Mouse (Mus musculus): Measurements from ENCODE around the gene Cryl1. TPM values are rescaled to one million over a fixed set of nuclear protein-coding genes. Genes with fewer than 3 reads are reported as not detected.

Gene Cryl1
- polyA plus RNA-seq, 1 experiment from 2014 or later: 8.8 TPM

DNA sequence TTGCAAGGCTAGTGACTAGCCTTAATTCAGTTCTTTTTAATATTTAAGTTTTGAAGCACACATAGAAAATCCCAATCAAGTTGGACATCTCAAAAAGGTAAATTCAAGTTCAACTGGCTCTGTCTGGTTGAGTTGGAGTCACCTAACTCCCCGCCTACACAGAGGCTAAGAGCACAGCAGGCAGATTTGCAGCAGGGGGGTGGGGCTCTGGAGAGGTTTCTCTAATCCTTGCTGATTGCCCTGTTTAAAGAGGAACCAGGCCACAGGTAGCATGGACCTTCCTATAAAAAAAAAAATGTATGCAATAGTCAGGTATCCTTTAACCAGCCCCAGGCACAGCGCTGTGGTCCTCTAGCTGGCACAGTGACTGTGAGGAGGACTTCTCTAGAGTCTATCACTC is 97.8 kb downstream of the Cryl1 start:
- no peaks in the 10 kb centered on the region for H3K9me3 ChIP-seq
- H3K36me3 ChIP-seq (replicated peaks): no peaks in the 10 kb centered on the region
- H3K9ac ChIP-seq: no peak overlapping the region
- no peaks in the 10 kb centered on the region for H3K27me3 ChIP-seq
- no peaks in the 10 kb centered on the region for H3K4me1 ChIP-seq
- 44% methylated on average over 2 of the region's 2 CpGs for WGBS
- ATAC-seq (ENCODE audit: low FRiP score): no peak
- no peak overlapping the region for H3K27ac ChIP-seq
- H3K4me2 ChIP-seq: no peak overlapping the region
- H3K4me3 ChIP-seq (replicated peaks): no peak overlapping the region

DNA sequence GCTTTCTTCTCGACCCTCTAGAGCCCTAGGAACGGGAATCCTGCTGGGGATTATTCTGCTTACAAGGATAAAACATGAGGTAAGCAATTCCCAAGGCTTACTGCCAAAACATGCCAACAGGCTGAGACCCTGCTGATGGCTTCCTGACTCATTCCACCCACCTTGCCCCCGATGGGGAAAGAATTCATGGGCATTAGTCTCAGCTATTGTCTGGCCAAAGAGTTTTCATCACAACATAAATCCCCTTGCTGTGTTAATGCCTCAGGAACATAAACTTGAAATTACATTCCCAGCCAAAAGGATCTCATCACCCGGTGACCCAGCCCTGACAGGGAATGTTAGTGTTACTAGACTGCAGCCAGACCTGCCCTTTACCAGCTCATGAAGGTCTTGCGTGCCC is 100.7 kb downstream of the Cryl1 start:
- Histone ChIP-seq H3K27ac (no peak overlapping the region), H3K4me1 (no peaks in the 10 kb centered on the region), H3K27me3 (no peaks in the 10 kb centered on the region), H3K36me3 (replicated peaks) (no peaks in the 10 kb centered on the region), H3K4me3 (replicated peaks) (no peak overlapping the region), H3K9ac (no peak overlapping the region), H3K9me3 (no peaks in the 10 kb centered on the region), H3K4me2 (no peak overlapping the region)
- ATAC-seq (ENCODE audit: low FRiP score): no peak
- whole genome bisulfite sequencing: 64% methylated on average over 5 of the region's 5 CpGs

DNA sequence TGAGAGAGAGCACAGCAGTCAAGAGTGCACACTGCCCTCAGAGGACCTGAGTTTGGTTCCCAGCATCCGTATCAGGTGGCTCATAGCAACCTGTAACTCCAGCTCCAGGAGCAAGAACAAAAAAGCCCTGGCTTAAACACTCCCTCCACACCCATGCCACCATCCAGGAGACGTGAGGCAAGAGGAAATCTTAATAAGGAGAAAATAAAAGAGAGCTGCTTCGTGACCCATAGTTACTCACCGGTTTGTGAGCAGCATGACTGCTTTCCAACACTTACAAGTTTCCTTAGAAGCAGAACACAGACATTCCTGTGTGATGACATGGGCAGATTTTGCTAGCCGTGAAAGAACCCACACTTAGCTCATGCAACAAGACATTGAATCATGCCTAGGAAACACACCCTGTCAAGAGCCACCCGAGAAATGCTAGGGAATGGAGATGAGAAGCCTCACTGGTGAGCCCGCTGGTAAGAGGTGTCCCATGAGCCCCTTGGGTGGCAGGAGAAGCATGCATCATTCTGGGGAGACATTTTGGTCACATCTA is 106.9 kb downstream of the Cryl1 start:
- Histone ChIP-seq H3K27me3 (no peaks in the 10 kb centered on the region), H3K27ac (no peak overlapping the region), H3K4me2 (no peak overlapping the region), H3K36me3 (replicated peaks) (no peaks in the 10 kb centered on the region), H3K4me3 (replicated peaks) (no peak overlapping the region), H3K9me3 (no peaks in the 10 kb centered on the region), H3K9ac (no peak overlapping the region), H3K4me1 (peaks cover 15% of the 10 kb centered on the region)
- no peak for ATAC-seq (ENCODE audit: low FRiP score)
- WGBS: 89% methylated on average over 7 of the region's 7 CpGs

DNA sequence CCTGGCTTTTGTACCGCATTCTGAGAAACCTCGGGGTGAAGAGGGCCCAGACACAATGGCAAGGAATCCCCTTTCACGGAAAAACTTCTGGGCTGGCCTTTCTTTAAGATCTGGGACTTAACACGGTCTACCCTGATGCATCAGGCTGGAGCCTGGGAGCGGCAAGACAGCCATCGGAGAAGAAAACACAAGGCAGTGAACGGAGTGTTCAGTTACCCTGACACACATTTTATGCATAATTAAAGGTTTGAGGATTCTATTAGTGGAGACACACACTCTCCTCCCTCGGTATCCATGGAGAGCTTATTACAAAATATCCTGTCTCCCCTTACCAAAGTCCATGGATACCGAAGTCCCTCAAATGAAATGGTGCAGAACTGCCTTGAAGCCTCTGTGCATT is 109.2 kb downstream of the Cryl1 start:
- Histone ChIP-seq H3K4me1 (peaks cover 15% of the 10 kb centered on the region), H3K36me3 (replicated peaks) (no peaks in the 10 kb centered on the region), H3K4me3 (replicated peaks) (no peak overlapping the region), H3K4me2 (no peak overlapping the region), H3K27me3 (no peaks in the 10 kb centered on the region), H3K27ac (no peak overlapping the region), H3K9me3 (no peaks in the 10 kb centered on the region), H3K9ac (no peak overlapping the region)
- no peak for ATAC-seq (ENCODE audit: low FRiP score)
- 23% methylated on average over 9 of the region's 9 CpGs for WGBS

DNA sequence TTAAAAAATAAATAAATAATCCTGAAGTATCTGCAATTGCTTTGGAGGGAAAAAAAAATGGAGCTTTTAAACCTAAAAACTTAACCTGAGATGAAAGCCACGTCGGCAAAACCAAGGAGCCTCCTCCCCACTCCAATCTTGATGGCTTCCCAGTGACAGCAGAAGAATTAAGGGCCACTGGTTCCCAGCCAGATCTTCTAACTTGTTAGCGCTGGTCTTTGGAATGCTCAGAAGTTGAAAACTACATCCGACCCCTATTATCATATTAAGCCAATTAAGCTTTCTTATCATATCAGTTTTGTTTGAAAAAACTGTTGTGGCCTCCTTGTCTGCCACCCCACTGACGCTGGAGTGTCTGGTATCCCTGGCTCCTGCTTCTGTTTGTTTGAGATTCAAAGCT is 114.5 kb downstream of the Cryl1 start:
- H3K27me3 ChIP-seq: no peaks in the 10 kb centered on the region
- no peaks in the 10 kb centered on the region for H3K36me3 ChIP-seq (replicated peaks)
- H3K4me2 ChIP-seq: no peak overlapping the region
- no peaks in the 10 kb centered on the region for H3K9me3 ChIP-seq
- WGBS: 64% methylated on average over 5 of the region's 5 CpGs
- H3K4me1 ChIP-seq: peaks cover 12% of the 10 kb centered on the region
- ATAC-seq (ENCODE audit: low FRiP score): no peak
- no peak overlapping the region for H3K27ac ChIP-seq
- H3K4me3 ChIP-seq (replicated peaks): no peak overlapping the region
- no peak overlapping the region for H3K9ac ChIP-seq

GRCm38 (mm10) chr14:57282591-57282990 is 115.7 kb downstream of the Cryl1 start:
- Histone ChIP-seq H3K9ac (no peak overlapping the region), H3K27me3 (no peaks in the 10 kb centered on the region), H3K4me3 (replicated peaks) (no peak overlapping the region), H3K4me2 (no peak overlapping the region), H3K9me3 (no peaks in the 10 kb centered on the region), H3K36me3 (replicated peaks) (no peaks in the 10 kb centered on the region), H3K4me1 (peaks cover 4% of the 10 kb centered on the region), H3K27ac (no peak overlapping the region)
- WGBS: 47% methylated on average over 2 of the region's 2 CpGs
- ATAC-seq (ENCODE audit: low FRiP score): no peak

- no peak overlapping the region for H3K9ac ChIP-seq
- H3K27ac ChIP-seq: no peak overlapping the region
- no peaks in the 10 kb centered on the region for H3K9me3 ChIP-seq
- no peaks in the 10 kb centered on the region for H3K27me3 ChIP-seq
- no peaks in the 10 kb centered on the region for H3K36me3 ChIP-seq (replicated peaks)
- no peak for ATAC-seq (ENCODE audit: low FRiP score)
- no peak overlapping the region for H3K4me3 ChIP-seq (replicated peaks)
- peaks cover 4% of the 10 kb centered on the region for H3K4me1 ChIP-seq
- H3K4me2 ChIP-seq: no peak overlapping the region
- 86% methylated on average over 3 of the region's 3 CpGs for WGBS
Observed at GRCm38 (mm10) chr14:57280835-57281234, 117.5 kb downstream of the Cryl1 start.

DNA sequence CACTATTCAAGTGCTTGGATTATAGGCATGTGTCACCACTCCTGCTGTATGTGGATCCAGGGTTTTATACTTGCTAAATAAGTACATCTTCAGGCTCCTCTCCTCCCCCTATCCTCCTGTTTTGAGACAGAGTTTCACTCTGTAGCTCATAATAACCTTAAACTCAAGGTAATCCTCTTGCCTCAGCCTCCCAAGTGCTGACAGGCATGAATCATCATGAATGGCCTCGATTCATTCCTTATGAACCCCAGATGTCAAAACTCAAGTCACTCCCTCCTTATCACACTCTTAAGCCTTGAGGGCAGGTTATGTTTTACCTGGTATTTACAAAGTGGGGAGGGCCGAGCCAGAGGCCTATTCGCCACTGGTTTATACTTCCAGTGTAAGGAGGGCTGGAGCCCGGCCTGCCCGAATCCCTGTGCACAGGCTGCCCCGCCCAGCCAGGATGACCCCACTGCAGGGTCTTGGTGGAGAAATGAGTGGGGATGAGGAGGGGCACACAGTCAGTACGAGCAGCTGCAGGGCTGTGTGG is 121.8 kb downstream of the Cryl1 start:
- H3K4me3 ChIP-seq (replicated peaks): no peak overlapping the region
- H3K4me1 ChIP-seq: no peaks in the 10 kb centered on the region
- ATAC-seq (ENCODE audit: low FRiP score): no peak
- H3K36me3 ChIP-seq (replicated peaks): no peaks in the 10 kb centered on the region
- no peak overlapping the region for H3K9ac ChIP-seq
- H3K27me3 ChIP-seq: no peaks in the 10 kb centered on the region
- H3K9me3 ChIP-seq: no peaks in the 10 kb centered on the region
- H3K27ac ChIP-seq: no peak overlapping the region
- WGBS: 91% methylated on average over 7 of the region's 7 CpGs
- H3K4me2 ChIP-seq: no peak overlapping the region

DNA sequence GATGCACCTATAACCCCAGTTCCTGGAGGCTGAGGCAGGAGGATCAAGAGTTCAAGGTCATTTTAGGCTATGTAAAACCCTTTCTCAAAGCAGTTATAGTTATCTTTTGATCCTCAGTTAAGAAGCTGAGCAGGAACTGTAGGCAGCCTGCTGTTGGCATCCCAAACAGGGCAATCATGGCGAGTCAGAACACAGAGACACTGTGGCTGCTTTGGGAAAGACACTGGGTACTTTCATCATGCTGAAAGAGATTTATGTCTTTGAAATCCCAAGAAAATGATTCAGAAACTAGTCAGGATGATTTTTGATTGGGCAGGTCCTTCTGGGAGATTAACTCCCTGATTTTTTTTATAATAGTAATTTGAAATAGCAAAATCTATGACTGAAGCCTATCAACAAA is 126.0 kb downstream of the Cryl1 start:
- H3K4me3 ChIP-seq (replicated peaks): no peak overlapping the region
- no peak overlapping the region for H3K9ac ChIP-seq
- no peaks in the 10 kb centered on the region; the same call in 1 of the 2 replicates for H3K4me1 ChIP-seq
- no peak overlapping the region for H3K27ac ChIP-seq
- H3K4me2 ChIP-seq: no peak overlapping the region
- no peaks in the 10 kb centered on the region for H3K27me3 ChIP-seq
- H3K9me3 ChIP-seq: no peaks in the 10 kb centered on the region
- H3K36me3 ChIP-seq (replicated peaks): no peaks in the 10 kb centered on the region
- no peak for ATAC-seq (ENCODE audit: low FRiP score)
- WGBS: 82% methylated on average over 1 of the region's 1 CpGs

GRCm38 (mm10) chr14:57271861-57272260 is 126.5 kb downstream of the Cryl1 start:
- H3K27ac ChIP-seq: no peak overlapping the region
- ATAC-seq (ENCODE audit: low FRiP score): no peak
- H3K4me1 ChIP-seq: no peaks in the 10 kb centered on the region; the same call in 1 of the 2 replicates
- H3K27me3 ChIP-seq: no peaks in the 10 kb centered on the region
- no peak overlapping the region for H3K9ac ChIP-seq
- H3K9me3 ChIP-seq: no peaks in the 10 kb centered on the region
- H3K36me3 ChIP-seq (replicated peaks): no peaks in the 10 kb centered on the region
- no peak overlapping the region for H3K4me2 ChIP-seq
- no peak overlapping the region for H3K4me3 ChIP-seq (replicated peaks)
- WGBS: 68% methylated on average over 1 of the region's 1 CpGs

- Histone ChIP-seq H3K4me3 (replicated peaks) (no peak overlapping the region), H3K9ac (no peak overlapping the region), H3K27ac (no peak overlapping the region), H3K36me3 (replicated peaks) (no peaks in the 10 kb centered on the region), H3K27me3 (no peaks in the 10 kb centered on the region), H3K9me3 (no peaks in the 10 kb centered on the region), H3K4me1 (no peaks in the 10 kb centered on the region; the same call in 1 of the 2 replicates), H3K4me2 (no peak overlapping the region)
- no peak for ATAC-seq (ENCODE audit: low FRiP score)
- WGBS: 92% methylated on average over 3 of the region's 3 CpGs
Observed at GRCm38 (mm10) chr14:57268900-57269299, 129.4 kb downstream of the Cryl1 start.

DNA sequence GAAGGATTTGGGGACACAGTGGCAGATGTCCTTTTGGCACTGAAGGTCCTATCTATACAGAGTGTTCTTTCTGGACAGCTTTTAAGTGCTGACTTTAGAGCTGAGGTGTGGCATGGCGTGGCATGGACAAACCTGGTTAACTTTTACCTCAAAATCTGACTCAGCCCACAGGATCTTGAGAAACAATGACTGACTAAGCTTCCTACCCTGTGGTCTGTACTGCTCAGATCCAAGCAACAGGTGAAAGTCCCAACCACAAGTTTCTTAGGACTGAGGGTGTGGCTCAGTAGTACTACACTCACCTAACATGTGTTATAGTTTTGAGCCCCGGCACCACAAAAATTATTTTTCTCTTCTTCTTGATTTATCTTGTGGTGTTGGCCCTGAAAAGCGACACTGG is 130.0 kb downstream of the Cryl1 start:
- H3K27ac ChIP-seq: no peak overlapping the region
- WGBS: 87% methylated on average over 3 of the region's 3 CpGs
- no peaks in the 10 kb centered on the region; the same call in 1 of the 2 replicates for H3K4me1 ChIP-seq
- no peaks in the 10 kb centered on the region for H3K9me3 ChIP-seq
- no peak overlapping the region for H3K9ac ChIP-seq
- no peaks in the 10 kb centered on the region for H3K36me3 ChIP-seq (replicated peaks)
- H3K4me3 ChIP-seq (replicated peaks): no peak overlapping the region
- H3K4me2 ChIP-seq: no peak overlapping the region
- H3K27me3 ChIP-seq: no peaks in the 10 kb centered on the region
- no peak for ATAC-seq (ENCODE audit: low FRiP score)

GRCm38 (mm10) chr14:57263943-57264342 is 134.4 kb downstream of the Cryl1 start:
- WGBS: 84% methylated on average over 10 of the region's 10 CpGs
- Histone ChIP-seq H3K27me3 (no peaks in the 10 kb centered on the region), H3K9me3 (no peaks in the 10 kb centered on the region), H3K4me3 (replicated peaks) (no peak overlapping the region), H3K36me3 (replicated peaks) (no peaks in the 10 kb centered on the region), H3K9ac (no peak overlapping the region), H3K4me1 (no peaks in the 10 kb centered on the region), H3K4me2 (no peak overlapping the region), H3K27ac (no peak overlapping the region)
- no peak for ATAC-seq (ENCODE audit: low FRiP score)

Data from forebrain, embryonic 12.5 days (tissue).